Mouse (Mus musculus) bone marrow macrophage, adult 2 months (primary cell): ENCODE data around the gene Sun2.

Experiments used
- CTCF ChIP-seq: IDR thresholded peaks from 2 replicates; pipeline ENCODE4 v1.5.1; 2012; ENCODE audit warnings: low read depth, mild to moderate bottlenecking, low read length, moderate library complexity
- POLR2A ChIP-seq: IDR thresholded peaks from 2 replicates; pipeline ENCODE4 v1.6.1; 2012; ENCODE audit warnings: mild to moderate bottlenecking, low read depth, low read length, borderline replicate concordance

GRCm38 (mm10) chr15:79725190-79725789 lies 17.0 kb downstream of the Sun2 start:
- TF ChIP-seq CTCF = no peak
- TF ChIP-seq POLR2A = no peak
